Mouse (Mus musculus): ENCODE data around the gene Nlgn1.

The Nlgn1 gene

DNA sequence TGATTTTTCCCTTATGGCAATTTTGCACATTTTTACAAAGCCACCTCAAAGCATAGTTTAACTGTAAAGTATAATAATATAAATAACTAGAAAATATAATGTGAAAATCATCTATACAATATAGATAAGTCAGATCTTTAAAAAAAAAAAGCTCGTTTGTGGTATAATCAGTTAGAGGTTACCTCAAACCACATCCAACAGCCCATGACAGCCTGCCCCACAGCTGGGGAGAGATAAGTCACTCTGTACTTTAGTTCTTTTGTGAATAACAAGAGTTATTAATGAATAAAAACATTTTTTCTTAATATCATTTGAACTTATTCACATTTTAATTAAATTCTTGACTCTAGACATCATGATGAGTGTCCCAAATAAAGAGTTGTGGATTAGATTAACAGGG lies 130.8 kb downstream of the Nlgn1 start:
- DNase-seq (ENCODE audit: low read depth, low spot score): no peak

DNA sequence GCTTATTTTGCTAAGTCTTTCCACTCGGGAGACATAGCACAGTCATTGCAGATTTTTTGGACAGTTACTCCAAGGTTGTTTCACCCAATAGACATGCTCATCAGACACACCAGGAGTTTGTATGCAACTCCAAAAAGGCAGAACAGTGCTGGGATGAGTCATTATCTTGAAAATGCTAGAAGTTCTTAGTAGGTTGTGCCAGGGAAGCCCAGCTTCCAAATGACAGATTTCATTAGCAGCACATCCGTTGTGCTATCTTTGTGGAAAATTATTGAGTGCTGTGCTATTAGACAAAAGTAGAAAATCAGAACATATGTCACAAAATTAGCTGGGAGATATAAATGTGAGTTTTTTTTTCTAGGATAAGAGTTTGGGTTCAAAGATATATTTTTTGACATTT lies 137.3 kb downstream of the Nlgn1 start:
- DNase-seq (ENCODE audit: low read depth, low spot score): no peak

DNA sequence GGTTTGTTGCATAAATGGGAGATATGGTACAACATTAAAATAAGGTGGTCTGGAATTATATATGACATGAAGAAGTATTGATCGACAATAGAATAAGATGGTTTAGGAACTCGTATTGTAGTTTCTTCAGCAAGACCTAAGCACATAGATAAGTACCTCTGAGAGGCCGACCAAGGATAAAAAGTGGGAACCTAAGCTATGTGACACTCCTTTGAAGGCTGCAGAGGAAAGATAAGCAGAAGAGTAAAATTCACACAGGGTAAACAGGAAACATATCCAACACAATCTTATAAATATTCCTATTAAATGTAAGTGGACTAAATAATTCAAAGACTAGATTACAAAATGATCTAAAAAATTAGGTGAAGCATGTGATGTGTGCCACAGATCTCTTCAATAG lies 151.2 kb downstream of the Nlgn1 start:
- no peak for DNase-seq (ENCODE audit: low read depth, low spot score)

DNA sequence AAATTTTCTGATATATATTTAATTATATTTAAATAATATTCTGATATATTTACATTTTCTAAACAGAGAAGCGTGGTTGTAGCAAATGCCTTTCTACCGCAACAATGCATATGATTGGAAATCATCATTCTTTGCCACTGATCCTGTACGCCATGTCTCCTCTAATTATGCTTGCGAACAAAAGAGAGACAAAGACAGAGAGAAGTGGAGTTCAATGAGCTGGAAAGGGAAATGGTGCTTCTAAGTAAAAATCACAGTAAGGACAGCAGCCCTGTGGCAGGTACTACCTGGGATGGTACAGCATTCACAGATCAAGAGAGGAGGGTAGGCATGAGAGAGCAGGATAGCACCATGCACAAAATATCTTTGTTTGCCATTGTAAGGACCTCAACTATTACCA lies 156.9 kb downstream of the Nlgn1 start:
- DNase-seq (ENCODE audit: low read depth, low spot score): no peak

DNA sequence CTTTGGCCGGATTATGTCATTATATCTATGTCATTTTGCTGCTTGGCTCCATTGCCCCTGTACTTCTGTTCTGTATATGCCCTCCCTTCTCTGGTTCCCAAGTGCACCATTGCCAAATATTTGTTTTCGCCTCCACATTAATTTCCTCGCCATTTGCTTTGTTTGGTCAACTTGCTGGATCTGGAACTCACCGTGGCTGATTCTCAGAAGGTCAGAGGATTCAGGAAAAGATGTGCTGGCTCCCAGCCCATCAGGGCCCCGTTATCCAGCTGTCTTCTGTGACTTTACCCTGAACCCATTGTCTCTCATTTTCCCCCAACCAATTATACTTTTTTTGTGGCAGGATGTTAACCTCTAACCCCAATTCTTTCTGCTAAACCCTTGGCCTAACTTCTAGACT lies 158.0 kb downstream of the Nlgn1 start:
- no peak for DNase-seq (ENCODE audit: low read depth, low spot score)

DNA sequence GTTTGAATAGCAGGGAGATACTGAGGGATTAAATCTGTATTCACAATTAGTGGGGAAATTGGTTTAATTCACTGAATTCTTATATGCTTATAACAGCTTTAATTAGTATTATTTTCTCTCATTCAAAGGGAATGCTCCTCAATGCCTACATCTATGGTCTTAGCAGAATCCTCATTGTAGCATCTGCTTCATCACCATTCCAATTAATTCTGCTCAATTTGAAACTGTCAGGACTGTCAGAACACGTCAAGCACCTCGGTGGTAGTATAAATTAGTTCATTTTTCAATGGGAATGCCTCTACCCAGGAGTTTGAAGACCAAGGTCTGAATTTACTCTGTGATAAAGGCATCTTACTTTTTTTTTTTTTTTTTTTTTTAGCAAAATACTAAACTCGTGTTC lies 158.6 kb downstream of the Nlgn1 start:
- DNase-seq (ENCODE audit: low read depth, low spot score): no peak

DNA sequence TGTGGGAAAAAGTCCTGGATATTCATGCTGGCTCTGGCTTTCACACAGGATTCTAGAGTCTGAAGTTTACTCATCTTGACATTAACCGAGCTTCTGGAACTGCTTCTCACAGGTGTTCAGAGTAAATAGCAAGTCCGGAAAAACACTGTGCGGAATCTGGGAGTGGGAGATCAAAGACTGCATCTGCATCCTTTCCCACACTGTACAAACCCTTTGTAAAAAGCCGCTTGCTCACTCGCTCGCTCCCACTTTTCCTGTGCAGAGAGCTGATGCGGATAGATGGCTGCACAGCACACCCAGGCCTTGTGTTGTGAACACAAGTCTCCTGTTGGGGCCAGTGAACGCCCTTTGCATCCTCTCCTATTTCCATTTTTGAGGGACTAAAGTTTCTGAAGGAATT lies 165.5 kb downstream of the Nlgn1 start:
- DNase-seq (ENCODE audit: low read depth, low spot score): no peak

DNA sequence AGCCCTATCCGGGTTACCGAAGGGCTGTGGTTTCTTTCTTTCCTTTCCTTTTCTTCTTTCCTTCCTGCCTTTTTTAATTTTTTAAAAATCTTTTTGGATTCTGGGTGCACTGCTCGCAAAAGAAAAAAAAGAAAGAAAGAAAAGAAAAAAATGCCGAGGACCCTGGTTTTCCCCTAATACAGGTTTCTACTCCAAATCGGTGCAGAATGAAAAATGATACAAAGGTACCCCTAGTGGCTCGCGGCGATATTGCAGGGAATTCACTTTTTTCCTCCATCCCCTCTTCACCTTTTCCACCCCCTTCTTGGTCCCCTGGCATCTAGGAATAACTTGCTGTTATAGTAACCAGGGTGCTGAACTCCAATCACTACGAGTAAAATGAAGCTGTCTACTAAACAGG lies 178.5 kb downstream of the Nlgn1 start:
- no peak for DNase-seq (ENCODE audit: low read depth, low spot score)

DNA sequence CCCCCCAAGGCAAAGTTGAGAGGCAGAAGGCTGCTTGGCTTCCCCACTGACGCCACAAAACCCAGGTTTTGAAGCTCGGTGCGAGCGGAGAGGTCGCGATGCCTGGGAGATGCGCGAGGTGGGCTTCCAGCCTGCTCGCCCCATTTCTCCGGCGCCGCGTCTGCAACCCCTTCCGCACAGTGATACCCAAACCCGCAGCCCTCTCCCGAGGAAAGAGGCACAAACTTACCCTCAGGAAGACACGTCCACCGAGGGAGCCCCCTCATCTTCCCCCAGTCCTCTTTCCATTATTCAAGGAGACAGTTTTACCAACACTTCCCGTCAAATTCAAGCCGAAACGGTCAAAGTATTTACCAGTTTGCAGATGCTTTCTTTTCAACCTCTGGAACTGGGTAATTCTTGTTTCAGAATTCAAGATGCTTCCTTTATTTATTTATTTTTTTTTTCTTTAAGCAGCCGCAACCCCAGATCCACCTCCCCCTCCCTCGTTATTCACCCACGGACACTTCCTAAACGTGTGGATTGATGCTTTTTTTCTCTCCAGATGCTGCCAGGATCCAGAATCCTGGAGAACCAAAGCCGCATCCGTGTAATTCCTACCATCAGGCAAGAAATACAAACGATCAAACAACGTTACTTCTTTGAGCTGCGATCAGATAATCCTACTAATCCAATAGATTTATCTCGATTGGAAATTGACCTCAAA lies 179.1 kb downstream of the Nlgn1 start:
- DNase-seq (ENCODE audit: low read depth, low spot score): no peak

DNA sequence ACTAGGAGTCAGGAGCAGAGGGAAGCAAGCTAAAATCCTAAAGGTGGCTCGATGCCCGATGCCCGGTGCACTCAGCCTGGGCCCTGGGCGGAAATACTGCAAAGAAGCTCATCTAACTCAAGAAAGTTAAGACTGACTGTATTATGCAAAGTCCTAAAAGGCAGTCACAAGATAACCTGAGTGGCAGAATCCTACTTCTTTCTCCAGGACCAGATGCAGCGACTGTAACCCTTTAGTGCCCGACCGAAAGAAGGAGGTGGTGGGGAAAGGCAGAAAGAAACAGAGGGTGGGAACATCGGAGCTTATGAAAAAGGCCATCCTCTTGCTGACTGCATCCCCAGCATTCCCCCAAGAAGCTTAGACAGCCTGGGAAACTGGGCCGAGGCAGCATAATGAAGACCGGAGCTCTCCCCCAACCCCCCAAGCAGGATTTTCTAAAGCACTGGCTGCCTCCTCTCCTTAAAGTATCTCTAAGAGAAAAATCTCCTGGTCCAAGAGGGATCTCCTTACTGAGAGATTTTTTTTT lies 179.7 kb downstream of the Nlgn1 start:
- no peak for DNase-seq (ENCODE audit: low read depth, low spot score)

DNA sequence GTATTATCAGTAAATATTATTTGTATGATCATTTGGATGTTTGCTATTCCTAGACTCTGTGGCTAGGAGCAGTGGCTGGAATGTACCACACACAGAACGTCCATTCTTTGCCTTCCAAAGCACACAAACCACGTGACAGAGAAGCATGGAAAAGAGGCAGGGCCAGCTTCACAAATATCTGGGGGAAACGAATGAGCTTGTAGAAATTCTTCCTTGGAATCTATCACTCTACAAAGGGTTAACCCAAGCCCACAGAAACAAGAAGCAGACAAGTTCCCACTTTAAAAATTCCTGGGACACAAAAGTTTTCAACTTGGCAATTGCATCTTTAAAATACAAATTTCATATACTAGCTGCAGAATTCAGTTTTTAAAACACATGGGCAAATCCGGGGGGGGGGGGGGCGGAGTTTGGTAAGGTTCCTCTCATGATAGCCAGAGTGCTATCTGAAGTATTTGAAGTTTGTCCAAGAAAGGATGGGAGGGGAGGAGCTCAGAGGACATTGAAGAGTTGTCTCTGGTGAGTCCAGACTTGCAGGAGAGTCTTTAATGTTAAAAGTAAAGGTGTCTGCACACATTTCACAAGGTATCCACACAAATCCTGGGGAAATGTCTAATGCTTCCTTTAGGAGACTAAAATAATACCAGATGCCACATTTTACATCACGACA lies 180.8 kb downstream of the Nlgn1 start:
- DNase-seq (ENCODE audit: low read depth, low spot score): no peak

DNA sequence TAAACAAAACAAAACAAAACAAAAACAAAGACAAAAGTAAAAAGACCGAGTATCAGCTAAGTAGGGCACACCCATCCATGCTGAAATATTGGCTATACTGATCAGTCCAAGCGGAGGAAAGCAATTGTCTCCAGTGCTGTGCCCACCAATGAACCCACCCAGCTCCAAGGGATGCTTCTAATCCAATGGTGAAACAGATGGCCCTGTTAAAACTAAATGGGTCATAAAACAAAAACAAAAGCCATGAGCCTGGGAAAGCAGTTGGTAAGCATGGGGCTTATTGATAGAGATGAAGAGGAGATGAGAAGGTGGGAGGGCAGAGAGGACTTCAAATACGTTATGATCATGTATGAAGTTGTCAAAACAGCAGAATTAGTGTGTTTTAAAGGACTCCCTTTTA lies 186.1 kb downstream of the Nlgn1 start:
- no peak for DNase-seq (ENCODE audit: low read depth, low spot score)

DNA sequence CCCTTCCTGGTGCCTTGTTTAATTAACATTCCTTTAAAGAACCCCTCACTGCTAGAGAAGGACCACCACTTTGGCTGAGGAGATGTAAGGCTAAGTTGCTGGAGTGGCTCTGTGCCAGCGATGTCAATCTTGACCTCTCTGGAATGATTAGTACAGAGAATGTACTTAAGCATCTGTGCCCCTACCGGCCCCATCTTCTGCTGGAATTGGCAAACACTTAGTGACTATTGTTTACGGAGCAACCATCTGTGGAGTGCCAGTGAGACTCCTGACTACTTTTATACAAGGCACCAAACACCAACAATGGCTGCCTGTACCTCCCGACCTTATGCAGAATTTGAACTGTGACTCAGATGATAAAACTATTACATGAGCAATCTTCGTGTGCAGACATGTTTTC lies 186.8 kb downstream of the Nlgn1 start:
- no peak for DNase-seq (ENCODE audit: low read depth, low spot score)

DNA sequence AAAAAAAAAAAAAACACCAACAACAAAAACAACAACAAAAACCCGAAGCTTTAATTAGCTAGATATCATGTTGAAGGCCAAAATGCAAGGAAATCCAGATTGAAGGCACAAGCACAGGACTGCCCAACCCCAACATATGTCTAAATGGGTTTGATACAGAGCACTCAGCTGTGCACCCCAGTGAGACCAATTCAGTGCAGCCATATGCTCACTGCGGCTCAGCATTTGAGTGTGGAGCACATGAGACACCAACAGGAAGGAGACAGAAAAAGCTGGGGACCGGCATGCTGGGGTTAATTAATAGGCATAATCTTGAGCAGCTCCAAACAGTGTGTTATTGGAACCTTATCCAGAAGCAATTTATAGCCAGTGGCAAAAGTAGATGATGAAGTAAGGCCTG lies 190.7 kb downstream of the Nlgn1 start:
- no peak for DNase-seq (ENCODE audit: low read depth, low spot score)

DNA sequence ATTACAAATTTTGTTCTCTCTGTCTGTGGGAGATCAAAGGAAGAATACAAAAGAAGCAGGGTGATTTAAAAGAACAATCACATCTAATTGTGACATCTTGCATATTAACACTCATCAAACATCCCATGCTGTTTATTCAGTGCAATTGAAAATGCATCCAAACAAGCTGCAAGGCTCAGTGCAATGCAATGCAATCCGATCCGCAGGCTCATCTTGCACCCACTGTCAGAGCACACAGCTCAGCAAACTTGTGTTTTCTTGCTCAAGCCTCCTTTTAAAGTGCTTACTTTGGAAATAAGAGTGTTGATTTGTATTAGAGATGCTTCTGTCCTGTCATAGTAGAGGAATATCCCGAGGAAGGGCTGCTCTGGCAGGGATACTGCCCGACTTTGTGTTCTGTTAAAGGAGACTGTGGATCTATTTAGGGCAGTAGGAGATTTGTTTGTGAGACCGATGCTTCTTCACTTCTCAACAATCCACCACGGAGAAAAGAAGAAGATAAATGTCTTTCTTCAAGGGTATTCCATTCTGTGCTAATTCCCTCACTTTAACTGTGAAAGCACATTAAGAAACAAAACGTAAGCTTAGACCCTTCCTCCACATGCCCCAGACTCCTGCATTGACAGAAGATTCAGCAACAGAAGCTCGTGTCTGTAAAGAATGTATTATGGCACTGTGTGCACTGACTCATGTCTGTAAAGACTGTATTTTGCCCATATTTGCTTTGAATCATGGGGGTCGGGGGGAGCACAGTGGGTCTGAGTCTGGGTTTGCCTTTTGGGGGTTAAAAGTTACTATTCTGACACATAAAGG lies 197.2 kb downstream of the Nlgn1 start:
- DNase-seq (ENCODE audit: low read depth, low spot score): no peak

DNA sequence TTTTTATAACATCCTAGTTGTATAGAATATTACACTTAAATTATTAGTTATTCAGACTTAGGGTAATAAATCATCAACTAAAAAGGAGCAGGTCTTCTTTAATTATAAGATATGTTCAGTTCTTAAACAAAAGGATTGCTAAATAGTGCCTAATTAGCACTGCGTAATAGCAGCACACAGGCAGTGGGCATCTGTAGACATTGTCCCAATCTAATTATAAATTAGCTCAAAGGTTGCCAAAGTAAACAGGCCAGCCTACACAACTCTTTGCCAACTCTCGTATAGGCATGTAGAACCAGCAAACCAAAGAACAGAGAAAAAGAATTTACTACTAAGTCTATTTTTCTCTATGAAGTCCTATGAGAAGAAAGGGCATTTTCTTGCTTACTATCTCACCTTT lies 201.3 kb downstream of the Nlgn1 start:
- no peak for DNase-seq (ENCODE audit: low read depth, low spot score)

DNA sequence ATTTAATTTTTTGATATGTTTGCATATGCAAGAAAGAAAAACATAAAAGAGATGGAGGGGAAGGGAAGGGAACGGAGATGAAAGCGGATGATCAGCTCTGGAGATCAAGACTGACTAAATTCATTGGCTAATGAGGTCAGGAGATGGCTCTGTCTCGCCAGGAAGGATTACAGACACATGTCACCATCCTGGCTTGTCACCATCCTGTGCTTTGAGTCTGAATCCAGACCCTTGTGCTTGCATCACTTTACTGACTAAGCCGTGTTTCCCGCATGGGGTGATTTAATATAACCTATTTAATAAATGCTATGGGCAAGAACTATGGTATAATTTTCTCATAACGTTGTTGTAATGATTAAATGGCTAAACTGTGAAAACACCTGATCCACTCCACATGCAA lies 202.8 kb downstream of the Nlgn1 start:
- DNase-seq (ENCODE audit: low read depth, low spot score): no peak

DNA sequence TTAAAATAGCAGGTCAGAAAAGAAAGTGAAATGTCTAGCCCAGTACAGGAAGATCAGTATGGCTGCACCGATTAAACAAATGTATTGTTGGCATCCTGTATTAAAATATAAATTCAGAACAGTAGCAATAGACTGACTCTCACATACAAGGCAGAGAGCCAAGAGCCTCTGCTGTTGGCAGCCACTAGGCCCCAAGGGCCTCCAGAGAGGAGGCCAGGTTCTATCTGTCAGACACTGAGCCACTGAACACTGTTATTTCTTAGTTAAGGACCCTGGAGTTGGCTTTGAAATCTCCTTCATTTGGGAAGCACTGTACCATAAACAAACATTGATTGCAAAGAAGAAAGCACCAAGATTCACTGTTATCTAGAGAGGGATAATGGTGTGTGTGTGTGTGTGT lies 215.2 kb downstream of the Nlgn1 start:
- no peak for DNase-seq (ENCODE audit: low read depth, low spot score)

DNA sequence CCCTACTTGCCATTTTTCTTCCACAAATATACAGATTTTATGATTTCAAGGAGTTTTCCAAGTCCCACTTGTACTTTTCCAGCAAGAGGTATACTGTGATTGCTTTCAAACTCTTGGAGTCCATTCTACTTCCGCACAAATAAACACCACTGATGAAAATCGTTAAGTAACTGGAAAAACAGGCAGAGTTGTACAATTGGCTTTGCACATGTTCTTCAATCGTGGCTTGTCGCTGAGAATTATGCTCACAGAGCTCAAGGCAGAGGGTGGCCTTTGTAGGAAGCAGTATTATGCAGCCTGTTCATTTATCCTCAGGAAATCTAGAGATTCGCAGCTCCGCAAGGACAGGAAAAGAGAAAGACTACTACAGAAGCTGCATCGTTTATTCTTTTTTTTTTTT lies 225.9 kb downstream of the Nlgn1 start:
- no peak for DNase-seq (ENCODE audit: low read depth, low spot score)

DNA sequence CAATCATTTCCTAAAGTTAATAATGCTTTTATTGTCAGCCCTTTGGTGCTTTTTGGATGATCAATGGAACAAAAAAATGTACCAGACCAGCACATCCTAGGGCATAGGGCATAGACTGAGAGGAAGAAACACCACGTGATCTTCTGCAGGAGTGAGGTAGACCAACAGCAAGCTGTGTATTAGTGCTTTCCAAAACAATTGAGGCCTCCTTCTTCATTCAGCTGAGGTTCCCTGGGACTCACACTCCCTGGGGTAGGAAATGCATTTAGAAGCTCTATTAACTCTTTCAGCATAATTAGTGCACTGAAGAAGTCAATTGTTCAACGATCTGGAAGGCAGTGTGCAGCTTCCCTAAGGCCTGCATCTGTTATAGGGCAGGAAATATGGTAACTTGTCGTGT lies 226.7 kb downstream of the Nlgn1 start:
- no peak for DNase-seq (ENCODE audit: low read depth, low spot score)

DNA sequence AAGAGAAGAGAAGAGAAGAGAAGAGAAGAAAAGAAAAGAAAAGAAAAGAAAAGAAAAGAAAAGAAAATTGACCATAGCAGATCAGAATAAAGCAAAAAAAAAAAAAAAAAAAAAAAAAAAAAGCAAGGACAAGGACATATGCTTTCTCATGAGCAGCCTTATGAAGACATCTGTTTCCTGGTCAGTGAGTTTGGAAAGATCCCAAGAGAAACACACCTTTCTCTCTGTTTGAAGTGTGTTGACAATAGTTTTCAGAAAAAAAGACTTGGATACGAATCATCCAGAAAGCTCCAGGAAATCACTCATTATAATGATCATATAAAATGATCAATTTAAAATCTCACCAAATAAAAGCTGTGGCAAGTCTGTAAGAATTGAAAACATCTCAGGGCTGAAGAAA lies 230.0 kb downstream of the Nlgn1 start:
- DNase-seq (ENCODE audit: low read depth, low spot score): no peak

DNA sequence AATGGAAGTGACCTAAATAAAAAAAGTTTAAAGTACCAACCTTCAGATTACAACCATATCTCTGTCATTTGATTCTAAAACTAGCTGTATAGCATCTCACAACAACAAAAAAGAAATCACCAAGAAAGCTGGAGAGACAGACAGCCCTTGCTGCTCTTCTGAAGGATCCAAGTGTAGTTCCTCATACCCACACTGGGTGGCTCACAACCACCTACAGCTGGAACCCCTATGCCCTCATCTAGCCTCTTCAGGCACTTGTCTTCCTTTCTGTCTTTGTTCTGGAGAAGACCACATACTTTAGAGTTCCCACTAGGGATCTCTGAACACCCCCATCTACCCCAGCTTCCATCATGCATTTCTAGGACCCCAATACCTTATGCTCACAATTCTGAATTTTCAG lies 236.7 kb downstream of the Nlgn1 start:
- DNase-seq (ENCODE audit: low read depth, low spot score): no peak

DNA sequence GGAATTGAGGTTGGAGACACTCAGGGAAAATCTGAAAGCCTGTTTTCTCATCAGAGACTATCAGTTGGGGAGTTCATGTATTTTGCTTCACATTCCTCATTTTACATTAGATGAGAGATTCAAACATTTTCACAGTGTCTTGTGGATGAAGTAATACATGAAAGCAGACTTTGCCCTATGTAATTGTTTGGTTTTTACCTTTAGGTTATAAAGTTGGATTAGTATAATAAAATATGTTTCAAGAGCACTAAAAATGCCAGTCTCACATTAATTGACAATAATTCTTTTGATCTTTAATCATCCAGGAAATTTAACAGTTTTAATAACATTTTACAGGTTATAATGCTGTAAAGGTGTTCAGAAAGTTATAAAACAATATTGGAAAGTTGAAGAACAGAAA lies 262.9 kb downstream of the Nlgn1 start:
- no peak for DNase-seq (ENCODE audit: low read depth, low spot score)
